Mouse (Mus musculus) spleen, adult 2 months (tissue): ENCODE data around the gene Ctsf. TPM values are rescaled to one million over a fixed set of nuclear protein-coding genes. Genes with fewer than 3 reads are reported as not detected.
"Not testable (repeated sequence)": the region's sequence is repeated elsewhere in the genome, so short reads cannot be mapped to it uniquely, and the experiment has no call there.

ENCODE experiments used
- DNase-seq, 2 experiments: peaks; one replicate each; pipeline versions ENCODE4 v3.0.0 to v3.0.0-alpha.2; 2012 to 2021; ENCODE audit warnings: low spot score in 2 of 2, low read depth in 1 of 2
- H3K27ac ChIP-seq: fragments of 200-500 bp; 2 replicates; pipeline ENCODE4 v1.5.1; 2012; ENCODE audit warnings: low read length, inconsistent platforms; ENCODE audit not compliant: insufficient read depth
- H3K27me3 ChIP-seq: fragments of 200-500 bp; 2 replicates; pipeline ENCODE4 v1.6.1; 2012; ENCODE audit warnings: mild to moderate bottlenecking, moderate library complexity, low read length, inconsistent platforms; ENCODE audit not compliant: control insufficient read depth, insufficient read depth
- H3K36me3 ChIP-seq: fragments of 200-500 bp; 2 replicates; pipeline ENCODE4 v1.6.1; 2012; ENCODE audit warnings: mild to moderate bottlenecking, low read length, inconsistent platforms; ENCODE audit not compliant: control insufficient read depth, insufficient read depth
- H3K4me1 ChIP-seq: fragments of 200-500 bp; 2 replicates; pipeline ENCODE4 v1.6.1; 2011; ENCODE audit warnings: inconsistent platforms; ENCODE audit not compliant: control insufficient read depth, insufficient read depth, insufficient read length
- H3K4me3 ChIP-seq: fragments of 200-500 bp; 2 replicates; pipeline ENCODE4 v1.5.1; 2011; ENCODE audit warnings: mild to moderate bottlenecking, inconsistent platforms; ENCODE audit not compliant: insufficient read depth, insufficient read length; ENCODE audit errors: extremely low read depth
- CTCF ChIP-seq: fragments of 200-500 bp; IDR thresholded peaks from 2 replicates; pipeline ENCODE4 v1.5.1; 2011; ENCODE audit warnings: mild to moderate bottlenecking, inconsistent platforms; ENCODE audit not compliant: insufficient read depth, insufficient read length, insufficient replicate concordance; ENCODE audit errors: extremely low read depth
- POLR2A ChIP-seq: fragments of 200-500 bp; IDR thresholded peaks from 2 replicates; pipeline ENCODE4 v1.6.1; 2011; ENCODE audit warnings: low read depth, low read length, inconsistent platforms
- WGBS: fragments of 180-500 bp; shearing (Covaris S2); methylation state at CpG from one replicate; pipeline ENCODE4 v1.1.7; 2018; 5-methylcytosine and 5-hydroxymethylcytosine counted together
- polyA plus RNA-seq: library from polyadenylated mRNA; depleted of rRNA; stranded (reverse); fragments of >200 nt; gene quantifications from 2 replicates; pipeline ENCODE4 v1.2.3, GENCODE M21; 2012

Ctsf gene
- polyA plus RNA-seq, 1 experiment = 31.3 TPM

DNA sequence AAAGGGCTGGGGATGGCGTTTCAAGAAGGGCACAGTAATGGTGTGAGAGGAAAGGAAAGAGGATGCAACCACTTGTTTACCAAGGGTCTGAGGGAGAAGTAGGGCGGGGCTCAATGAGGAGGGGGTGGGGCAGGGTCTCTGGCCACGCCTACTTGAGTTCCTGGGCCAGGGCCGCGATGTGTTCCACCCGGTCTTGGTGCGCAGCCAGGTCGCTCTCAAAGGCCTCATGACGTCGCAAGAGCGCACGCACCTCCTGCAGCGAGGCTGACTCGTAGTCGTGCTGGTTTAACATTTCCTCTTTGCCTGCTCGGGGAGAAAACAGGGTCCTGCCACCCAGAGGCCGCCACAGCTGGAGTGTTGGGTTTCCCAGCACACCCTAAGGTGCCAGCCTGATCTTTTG, 10.2 kb downstream of the Ctsf start:
- no peak for DNase-seq
- Histone ChIP-seq H3K4me3 (no peak overlapping the region), H3K27ac (no peak overlapping the region), H3K27me3 (no peaks in the 10 kb centered on the region), H3K36me3 (no peaks in the 10 kb centered on the region), H3K4me1 (no peaks in the 10 kb centered on the region)
- TF ChIP-seq CTCF = no peak
- TF ChIP-seq POLR2A = no peak
- WGBS = 4% methylated on average over 17 of the region's 17 CpGs

DNA sequence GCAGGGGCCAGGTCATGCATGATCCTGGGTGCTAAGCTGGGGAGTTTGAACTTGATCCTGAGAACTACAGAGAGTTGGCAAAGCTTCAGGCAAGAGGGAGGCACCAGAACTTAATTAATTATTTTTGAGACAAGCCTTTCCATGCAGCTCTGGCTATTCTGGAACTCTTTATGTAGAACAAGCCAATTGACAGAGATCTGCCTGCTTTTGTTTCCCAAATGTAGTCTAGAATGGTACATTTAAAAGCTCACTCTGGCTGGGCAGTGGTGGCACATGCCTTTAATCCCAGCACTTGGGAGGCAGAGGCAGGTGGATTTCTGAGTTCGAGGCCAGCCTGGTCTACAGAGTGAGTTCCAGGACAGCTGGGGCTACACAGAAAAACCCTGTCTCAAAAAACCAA, 19.7 kb downstream of the Ctsf start:
- H3K27me3 ChIP-seq, H3K36me3 ChIP-seq, H3K4me1 ChIP-seq, H3K27ac ChIP-seq, H3K4me3 ChIP-seq, DNase-seq: not testable (repeated sequence)
- 71% methylated on average over 1 of the region's 1 CpGs for WGBS

GRCm38 (mm10) chr19:4876241-4876640, 21.3 kb downstream of the Ctsf start:
- Histone ChIP-seq H3K4me1 (peaks cover 4% of the 10 kb centered on the region; the same call in 1 of the 2 replicates), H3K27me3 (no peaks in the 10 kb centered on the region), H3K36me3 (no peaks in the 10 kb centered on the region), H3K27ac (no peak overlapping the region), H3K4me3 (no peak overlapping the region)
- 69% methylated on average over 3 of the region's 4 CpGs for WGBS
- TF ChIP-seq CTCF = no peak
- no peak for TF ChIP-seq POLR2A
- no peak for DNase-seq

GRCm38 (mm10) chr19:4876755-4877154, 21.8 kb downstream of the Ctsf start:
- no peaks in the 10 kb centered on the region for H3K36me3 ChIP-seq
- H3K4me3 ChIP-seq = no peak overlapping the region
- TF ChIP-seq POLR2A = no peak
- TF ChIP-seq CTCF = no peak
- H3K27ac ChIP-seq = no peak overlapping the region
- 88% methylated on average over 3 of the region's 3 CpGs for WGBS
- peaks cover 4% of the 10 kb centered on the region; the same call in 1 of the 2 replicates for H3K4me1 ChIP-seq
- no peak for DNase-seq
- H3K27me3 ChIP-seq = no peaks in the 10 kb centered on the region

GRCm38 (mm10) chr19:4877785-4878184, 22.9 kb downstream of the Ctsf start, which contains the start of gene Actn3:
TSS of gene Actn3 (minus strand) at chr19:4877909.
- no peak for DNase-seq
- H3K27me3 ChIP-seq = no peaks in the 10 kb centered on the region
- peak within 1 kb of the TSS; percentile 14; the same call in 1 of the 2 replicates for H3K27ac ChIP-seq
- H3K36me3 ChIP-seq = no peaks in the 10 kb centered on the region
- TF ChIP-seq POLR2A = no peak
- TF ChIP-seq CTCF = no peak
- H3K4me1 ChIP-seq = peaks cover 4% of the 10 kb centered on the region; the same call in 1 of the 2 replicates
- WGBS = 15% methylated on average over 17 of the region's 17 CpGs
- H3K4me3 ChIP-seq = peak within 1 kb of the TSS; percentile 94

DNA sequence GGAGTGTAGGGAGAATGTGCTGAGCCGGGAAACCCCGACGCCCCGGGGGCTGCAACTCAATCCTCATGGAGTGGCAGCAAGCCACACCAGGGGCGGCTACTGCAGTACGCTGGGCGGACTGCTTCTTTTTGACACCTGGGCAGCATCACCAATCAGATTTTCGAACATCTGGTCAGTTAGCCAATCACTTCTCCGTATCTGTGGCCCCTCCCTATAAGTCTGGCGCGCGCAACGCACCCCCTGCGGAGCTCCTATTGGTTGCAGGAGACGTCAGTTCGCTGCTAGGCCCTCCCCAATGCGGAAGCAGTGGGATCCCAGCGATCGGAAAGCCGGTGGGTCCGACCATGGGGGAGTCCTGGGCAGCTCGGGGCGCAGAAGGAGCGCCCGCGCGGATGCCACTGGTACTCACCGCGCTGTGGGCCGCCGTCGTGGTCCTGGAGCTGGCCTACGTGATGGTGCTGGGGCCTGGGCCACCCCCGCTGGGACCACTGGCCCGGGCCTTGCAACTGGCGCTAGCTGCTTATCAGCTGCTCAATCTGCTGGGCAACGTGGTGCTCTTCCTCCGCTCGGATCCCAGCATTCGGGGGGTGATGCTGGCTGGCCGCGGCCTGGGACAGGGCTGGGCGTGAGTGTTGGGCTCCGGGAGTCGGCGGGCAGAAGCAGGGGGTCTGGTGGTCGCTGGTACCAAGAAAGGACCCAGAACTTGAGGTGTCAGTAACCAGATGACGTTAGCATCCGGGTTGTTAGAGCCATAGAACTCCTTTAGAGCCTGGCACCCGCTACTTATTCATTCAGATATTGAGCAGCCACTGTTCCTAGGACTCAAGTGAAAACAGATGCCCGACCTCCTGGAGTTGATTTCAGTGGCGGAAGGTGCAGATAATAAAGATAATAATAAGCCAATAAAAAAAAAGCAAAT, 23.7 kb downstream of the Ctsf start, which contains the start of gene Zdhhc24:
Gene Zdhhc24, plus strand, starts transcription at position 264 of the 919 bp plus-strand sequence.
- peak within 1 kb of the TSS; percentile 94 for H3K4me3 ChIP-seq
- TF ChIP-seq CTCF = no peak
- peak; percentile 43 for TF ChIP-seq POLR2A
- H3K27me3 ChIP-seq = no peaks in the 10 kb centered on the region
- H3K27ac ChIP-seq = peak within 1 kb of the TSS; percentile 14; the same call in 1 of the 2 replicates
- H3K4me1 ChIP-seq = peaks cover 4% of the 10 kb centered on the region; the same call in 1 of the 2 replicates
- DNase-seq = peak; percentile 88 to 95
- H3K36me3 ChIP-seq = no peaks in the 10 kb centered on the region
- 1% methylated on average over 52 of the region's 52 CpGs for WGBS

- H3K36me3 ChIP-seq = no peaks in the 10 kb centered on the region
- no peaks in the 10 kb centered on the region for H3K27me3 ChIP-seq
- TF ChIP-seq POLR2A (no peak), CTCF (no peak)
- WGBS = 65% methylated on average over 10 of the region's 10 CpGs
- H3K27ac ChIP-seq = no peak overlapping the region
- H3K4me1 ChIP-seq = peaks cover 4% of the 10 kb centered on the region; the same call in 1 of the 2 replicates
- no peak for DNase-seq
- no peak overlapping the region for H3K4me3 ChIP-seq
Measured at GRCm38 (mm10) chr19:4879324-4879703, 24.4 kb downstream of the Ctsf start.
